Mouse (Mus musculus) layer of hippocampus, adult 2 months (tissue): ENCODE measurements at regions not wholly inside any gene's neighbourhood (a gene's known extent, or its start where the extent isn't known, plus 50 kb on each side); places are given as distances from the start of the nearest gene placed in this dataset.
A peak's percentile ranks its signal among the peaks of the same experiment; 100 is the strongest.

ENCODE experiments used
- DNase-seq, 2 experiments: peaks; one replicate each; pipeline ENCODE4 v3.0.0; 2022; ENCODE audit warnings: low spot score in 2 of 2
- H3K27ac ChIP-seq: fragments of 200-600 bp; 2 replicates; pipeline ENCODE4 v1.8.1; 2022
- H3K4me3 ChIP-seq: fragments of 200-600 bp; 2 replicates; pipeline ENCODE4 v1.8.1; 2022; ENCODE audit warnings: mild to moderate bottlenecking
- CTCF ChIP-seq: fragments of 200-600 bp; conservative IDR thresholded peaks from 2 replicates; pipeline ENCODE4 v1.8.1; 2022; ENCODE audit warnings: antibody characterized with exemption, mild to moderate bottlenecking, moderate library complexity

GRCm38 (mm10) chr7:68468574-68468973, 194.9 kb downstream of the Fam169b start:
- DNase-seq: no peak
- no peak overlapping the region for H3K4me3 ChIP-seq
- no peak overlapping the region for H3K27ac ChIP-seq
- TF ChIP-seq CTCF: no peak

- Histone ChIP-seq H3K4me3 (no peak overlapping the region), H3K27ac (no peak overlapping the region)
- TF ChIP-seq CTCF: peak; percentile 58
- DNase-seq: no peak
These were observed 184.2 kb downstream of the Fam169b start for GRCm38 (mm10) chr7:68457842-68458241.

GRCm38 (mm10) chr7:68455451-68455850, 181.8 kb downstream of the Fam169b start:
- no peak overlapping the region for H3K27ac ChIP-seq
- no peak for DNase-seq
- no peak for TF ChIP-seq CTCF
- H3K4me3 ChIP-seq: no peak overlapping the region

- no peak overlapping the region for H3K4me3 ChIP-seq
- DNase-seq: no peak
- no peak overlapping the region for H3K27ac ChIP-seq
- TF ChIP-seq CTCF: no peak
These were observed 179.5 kb downstream of the Fam169b start for GRCm38 (mm10) chr7:68453028-68453692.

DNA sequence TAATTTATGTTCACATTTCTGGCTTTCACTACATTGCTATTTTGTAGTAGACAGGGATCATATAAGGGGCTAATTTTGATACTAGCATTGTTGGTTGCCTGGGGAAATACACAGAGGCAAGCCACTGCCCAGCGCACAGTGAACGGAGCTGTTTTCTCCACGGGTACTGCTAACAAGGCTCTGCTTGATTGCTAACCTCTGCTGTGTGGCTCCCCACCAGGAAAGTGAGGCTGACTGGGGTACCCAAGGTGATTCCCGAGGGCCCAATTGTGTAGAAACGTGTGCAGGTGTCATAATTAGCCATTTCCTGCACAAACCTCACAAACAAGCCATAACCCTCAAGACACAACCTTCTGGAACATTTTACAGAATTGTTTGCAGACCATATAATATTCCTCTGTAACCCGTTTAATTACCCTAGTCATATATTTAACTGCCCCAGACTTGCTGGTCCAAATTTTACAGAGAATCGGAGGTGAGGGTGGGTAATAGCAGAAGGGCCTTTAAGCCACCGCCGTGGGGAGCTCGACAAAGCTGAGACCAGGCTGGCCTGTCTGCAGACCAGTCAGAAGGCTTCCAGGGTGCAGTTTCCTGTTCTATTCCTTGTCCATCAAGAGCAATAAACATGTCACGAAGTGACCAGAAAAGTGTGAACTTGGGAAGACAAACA, 170.9 kb downstream of the Fam169b start:
- no peak overlapping the region for H3K4me3 ChIP-seq
- no peak overlapping the region for H3K27ac ChIP-seq
- TF ChIP-seq CTCF: no peak
- DNase-seq: no peak

GRCm38 (mm10) chr7:68440661-68441150, 167.1 kb downstream of the Fam169b start:
- TF ChIP-seq CTCF: no peak
- no peak for DNase-seq
- no peak overlapping the region for H3K4me3 ChIP-seq
- no peak overlapping the region for H3K27ac ChIP-seq

DNA sequence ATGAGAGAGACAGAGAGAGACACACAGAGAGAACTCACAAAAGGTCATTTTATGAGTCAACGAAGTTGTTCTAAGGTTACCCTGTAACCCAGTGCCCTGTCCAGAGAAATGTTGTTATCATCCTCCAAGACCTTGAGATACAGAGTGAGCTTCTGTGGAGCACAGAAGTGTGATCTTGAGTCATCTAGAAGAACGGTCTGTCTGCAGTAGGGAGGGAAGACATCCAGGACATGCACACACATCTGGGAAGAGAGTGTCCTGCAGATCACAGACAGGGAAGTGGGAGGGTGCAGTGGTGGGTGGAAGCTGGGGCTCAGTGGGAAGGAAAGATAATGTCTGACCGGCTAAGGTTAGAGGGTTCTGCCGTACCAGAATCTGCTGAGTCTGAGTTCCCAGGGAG, 155.3 kb downstream of the Fam169b start:
- no peak for TF ChIP-seq CTCF
- no peak for DNase-seq
- H3K27ac ChIP-seq: no peak overlapping the region
- H3K4me3 ChIP-seq: no peak overlapping the region

- DNase-seq: no peak
- no peak overlapping the region for H3K4me3 ChIP-seq
- no peak for TF ChIP-seq CTCF
- H3K27ac ChIP-seq: no peak overlapping the region
These were observed 142.3 kb downstream of the Fam169b start for GRCm38 (mm10) chr7:68415890-68416289.

GRCm38 (mm10) chr7:68412786-68413185, 139.1 kb downstream of the Fam169b start:
- TF ChIP-seq CTCF: no peak
- no peak overlapping the region for H3K4me3 ChIP-seq
- H3K27ac ChIP-seq: no peak overlapping the region
- DNase-seq: no peak
